Mouse (Mus musculus) heart, adult 9 months (tissue): ENCODE results near the gene Mctp1.
"Not testable (repeated sequence)": the region's sequence is repeated elsewhere in the genome, so short reads cannot be mapped to it uniquely, and the experiment has no call there.

Experiments used
- DNase-seq, 2 experiments: peaks; one replicate each; pipeline ENCODE4 v3.0.0; 2022; ENCODE audit warnings: low spot score in 2 of 2

Mctp1 gene

GRCm38 (mm10) chr13:76383972-76384663 is at the start of gene Mctp1:
Gene Mctp1, plus strand, starts transcription at chr13:76384535.
- peak; percentile 25 to 28 for DNase-seq

- DNase-seq, result not testable (repeated sequence)
Observed at GRCm38 (mm10) chr13:76345941-76346340, 38.4 kb upstream of the Mctp1 start.

- no peak for DNase-seq
Observed at GRCm38 (mm10) chr13:76358720-76359119, 25.6 kb upstream of the Mctp1 start.

GRCm38 (mm10) chr13:76384664-76385435 is 515 bp downstream of the Mctp1 start:
- peak; percentile 25 to 33 for DNase-seq

GRCm38 (mm10) chr13:76388615-76389014 is 4.3 kb downstream of the Mctp1 start:
- DNase-seq, result no peak

- no peak for DNase-seq
Observed at GRCm38 (mm10) chr13:76391920-76392319, 7.6 kb downstream of the Mctp1 start.

GRCm38 (mm10) chr13:76393106-76393505 is 8.8 kb downstream of the Mctp1 start:
- DNase-seq, result peak in 1 of 2 experiments; percentile 4

- peak in 1 of 2 experiments; percentile 46 for DNase-seq
Observed at GRCm38 (mm10) chr13:76395906-76396305, 11.6 kb downstream of the Mctp1 start.

GRCm38 (mm10) chr13:76409296-76409695 is 25.0 kb downstream of the Mctp1 start:
- no peak for DNase-seq

GRCm38 (mm10) chr13:76410665-76411064 is 26.3 kb downstream of the Mctp1 start:
- DNase-seq, result peak; percentile 41 to 61

GRCm38 (mm10) chr13:76415346-76415745 is 31.0 kb downstream of the Mctp1 start:
- no peak for DNase-seq

- DNase-seq, result no peak
Observed at GRCm38 (mm10) chr13:76420111-76420510, 35.8 kb downstream of the Mctp1 start.

- no peak for DNase-seq
Observed at GRCm38 (mm10) chr13:76421075-76421474, 36.7 kb downstream of the Mctp1 start.

- DNase-seq, result no peak
Observed at GRCm38 (mm10) chr13:76422124-76422523, 37.8 kb downstream of the Mctp1 start.

GRCm38 (mm10) chr13:76429456-76429855 is 45.1 kb downstream of the Mctp1 start:
- DNase-seq, result no peak

GRCm38 (mm10) chr13:76429927-76430326 is 45.6 kb downstream of the Mctp1 start:
- no peak for DNase-seq

- no peak for DNase-seq
Observed at GRCm38 (mm10) chr13:76431946-76432345, 47.6 kb downstream of the Mctp1 start.

- no peak for DNase-seq
Observed at GRCm38 (mm10) chr13:76433438-76433837, 49.1 kb downstream of the Mctp1 start.

GRCm38 (mm10) chr13:76436426-76436825 is 52.1 kb downstream of the Mctp1 start:
- no peak for DNase-seq

- no peak for DNase-seq
Observed at GRCm38 (mm10) chr13:76438765-76439164, 54.4 kb downstream of the Mctp1 start.

GRCm38 (mm10) chr13:76446059-76446458 is 61.7 kb downstream of the Mctp1 start:
- DNase-seq, result no peak

- DNase-seq, result no peak
Observed at GRCm38 (mm10) chr13:76447528-76447927, 63.2 kb downstream of the Mctp1 start.

GRCm38 (mm10) chr13:76451526-76451925 is 67.2 kb downstream of the Mctp1 start:
- DNase-seq, result not testable (repeated sequence)
